Mouse (Mus musculus) right cerebral cortex, postnatal 10 days (tissue): Measurements from ENCODE around the gene Nlrp4e.
"Not testable (repeated sequence)": the region's sequence is repeated elsewhere in the genome, so short reads cannot be mapped to it uniquely, and the experiment has no call there.

ENCODE experiments used
- DNase-seq, 2 experiments: peaks; one replicate each; pipeline ENCODE4 v3.0.0; 2021; ENCODE audit warnings: low spot score in 2 of 2

Nlrp4e gene

GRCm38 (mm10) chr7:23300892-23301291 is at the start of gene Nlrp4e:
Gene Nlrp4e (plus strand): TSS chr7:23301192.
- DNase-seq = not testable (repeated sequence)

DNA sequence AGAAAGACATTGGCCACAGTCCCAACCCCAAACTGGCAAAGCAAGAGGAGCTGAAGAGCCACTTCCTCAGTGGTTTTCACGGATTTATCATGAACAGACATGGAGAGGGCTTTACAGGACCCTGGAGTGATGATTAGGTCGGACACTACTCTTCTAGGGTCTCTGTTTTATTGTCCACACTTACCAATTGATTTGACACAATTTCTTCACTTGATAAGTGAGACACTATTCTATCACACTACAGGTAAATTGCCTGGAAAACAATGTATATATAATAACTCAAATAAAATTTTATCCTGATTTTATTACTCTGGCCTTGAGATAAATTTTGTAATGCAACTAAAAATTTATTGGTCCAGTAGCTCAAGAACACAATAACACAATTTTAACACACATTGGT is 49.4 kb upstream of the Nlrp4e start, which contains the start of gene Vmn1r166:
TSS of gene Vmn1r166 (minus strand) at position 101 of the 400 bp plus-strand sequence.
- not testable (repeated sequence) for DNase-seq

GRCm38 (mm10) chr7:23278800-23279199 is 22.2 kb upstream of the Nlrp4e start, which contains the start of gene Gm6902:
Gene Gm6902 (minus strand): TSS chr7:23278900.
- not testable (repeated sequence) for DNase-seq

GRCm38 (mm10) chr7:23358311-23358710 is 57.3 kb downstream of the Nlrp4e start:
- not testable (repeated sequence) for DNase-seq

- no peak for DNase-seq
Measured at GRCm38 (mm10) chr7:23385589-23385988, 84.6 kb downstream of the Nlrp4e start, which contains the start of gene Nlrp5. Gene Nlrp5 (plus strand): TSS chr7:23385889.
